Mouse (Mus musculus): ENCODE measurements at regions not wholly inside any gene's neighbourhood (a gene's known extent, or its start where the extent isn't known, plus 50 kb on each side); places are given as distances from the start of the nearest gene placed in this dataset.

DNA sequence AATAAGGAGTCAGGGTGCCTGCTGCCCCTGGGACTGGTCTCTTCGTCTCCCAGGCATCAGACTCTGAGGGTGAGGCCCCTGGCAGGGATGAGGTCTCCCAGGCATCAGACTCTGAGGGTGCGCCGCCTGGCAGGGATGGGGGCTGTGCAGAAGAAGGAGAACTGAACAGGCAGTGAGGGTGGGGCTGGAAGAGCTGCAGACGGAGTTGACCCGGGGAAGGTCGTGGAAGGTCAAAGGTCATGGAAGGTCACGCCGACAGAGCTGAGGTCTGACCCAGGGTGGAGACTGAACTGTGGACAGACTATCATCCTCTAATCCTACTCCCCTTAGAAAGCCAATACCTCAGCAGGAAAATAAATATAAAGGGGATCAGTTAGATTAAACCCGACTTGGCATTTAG, 50.6 kb upstream of the Grik3 start:
- no peak for DNase-seq (ENCODE audit: low read depth)

DNA sequence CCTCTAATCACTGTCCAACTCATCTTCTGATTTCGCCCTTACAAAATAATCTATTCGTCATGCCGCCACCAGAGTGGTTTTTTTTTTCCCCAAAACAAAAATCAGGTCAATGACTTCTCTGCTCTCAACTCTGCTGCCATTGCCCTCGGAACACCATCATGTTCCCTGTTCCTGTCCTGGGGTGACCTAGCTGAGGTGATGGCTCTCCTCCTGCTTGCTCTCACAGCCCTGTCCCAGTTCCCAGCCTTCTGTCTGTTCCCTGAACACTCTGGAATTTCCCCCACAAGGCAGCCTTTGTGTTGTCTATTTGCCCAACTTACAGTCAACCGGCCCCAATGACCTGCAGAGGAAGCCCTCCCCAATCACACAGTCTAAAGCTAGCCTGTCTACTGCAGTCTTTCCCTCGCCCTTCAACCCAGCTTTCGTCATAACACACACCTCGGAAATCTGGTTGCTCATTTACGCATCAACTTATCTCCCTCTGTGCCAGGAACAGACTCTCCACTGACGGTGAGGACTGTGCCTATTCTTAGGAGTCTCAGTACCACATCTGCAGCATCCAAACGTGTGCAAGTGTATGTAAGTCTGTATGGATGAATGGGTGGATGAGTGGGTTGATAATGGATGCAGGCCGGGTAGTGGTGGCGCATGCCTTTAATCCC, 53.2 kb upstream of the Grik3 start:
- DNase-seq (ENCODE audit: low read depth): no peak

DNA sequence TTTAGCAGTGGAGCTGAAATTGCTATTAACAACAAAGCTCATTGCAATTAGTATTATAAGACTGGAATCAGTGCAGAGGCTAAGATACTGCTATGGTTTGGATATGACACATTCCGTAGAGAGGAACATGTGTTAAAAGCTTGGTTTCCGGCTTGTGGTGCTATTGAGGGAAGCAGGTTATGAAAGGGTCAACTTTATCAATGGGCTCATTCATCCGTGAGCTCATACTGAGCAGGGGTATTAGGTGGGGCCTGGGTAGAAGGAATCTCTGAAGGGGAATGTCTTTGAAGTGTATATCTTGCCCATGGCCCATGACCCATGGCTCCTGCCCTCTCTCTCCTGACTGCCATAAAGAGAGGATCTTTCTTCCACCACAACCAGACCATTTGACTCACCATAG, 57.0 kb upstream of the Grik3 start:
- DNase-seq (ENCODE audit: low read depth): no peak

DNA sequence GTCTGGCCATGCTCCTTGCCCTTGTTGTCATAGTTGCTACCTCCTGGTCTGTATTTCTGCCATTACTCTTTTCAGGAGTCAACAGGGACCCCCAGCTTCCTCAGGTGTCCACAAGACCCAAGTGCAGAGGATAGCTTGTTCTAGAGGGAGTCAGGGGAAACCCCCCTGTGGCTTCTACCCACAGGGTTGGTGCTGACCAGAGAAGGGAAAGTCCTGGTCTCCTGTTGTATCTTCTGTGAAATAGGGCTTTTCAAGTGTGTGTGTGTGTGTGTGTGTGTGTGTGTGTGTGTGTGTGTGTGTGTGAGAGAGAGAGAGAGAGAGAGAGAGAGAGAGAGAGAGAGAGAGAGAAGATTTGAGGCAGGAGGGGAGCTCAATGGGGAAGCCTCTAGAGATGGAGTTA, 58.9 kb upstream of the Grik3 start:
- DNase-seq (ENCODE audit: low read depth): no peak

DNA sequence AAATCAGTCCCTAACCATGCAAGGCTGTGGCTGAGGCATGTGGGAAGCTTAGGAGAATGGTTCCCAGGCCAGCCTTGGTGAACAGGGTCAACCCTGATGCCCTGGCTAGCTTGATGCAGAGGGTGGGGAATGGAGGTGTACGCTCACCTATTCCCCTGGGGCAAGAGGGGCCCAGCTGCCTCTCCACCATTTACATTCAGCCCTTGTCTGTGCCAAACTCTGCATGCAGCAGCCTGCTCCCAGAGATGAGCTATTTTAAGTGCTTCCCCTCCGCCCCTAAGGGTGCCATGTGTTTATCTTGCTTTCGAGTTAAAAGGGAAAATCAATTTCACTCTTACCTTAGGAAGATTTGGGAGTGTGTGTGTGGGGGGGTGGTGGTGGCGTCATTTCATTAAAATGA, 59.7 kb upstream of the Grik3 start:
- DNase-seq (ENCODE audit: low read depth): no peak

DNA sequence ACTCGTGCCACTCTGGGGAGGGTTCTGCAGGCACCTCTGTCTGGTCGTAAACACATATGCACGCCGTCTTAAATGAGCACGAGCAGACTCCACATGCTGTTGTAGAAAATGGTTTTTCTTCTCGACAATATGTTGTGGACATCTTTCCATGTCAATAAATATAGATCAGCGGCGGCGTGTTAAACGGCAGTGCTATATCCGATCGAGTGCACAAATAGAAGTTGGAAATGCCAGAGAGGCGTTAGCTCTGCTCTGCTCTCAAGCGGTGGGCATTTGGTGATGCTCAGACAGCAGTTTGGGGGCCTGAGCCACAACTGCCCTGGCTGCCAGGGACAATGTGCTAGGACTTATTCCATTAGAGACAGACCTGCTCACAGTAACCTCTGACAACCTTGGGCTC, 61.8 kb upstream of the Grik3 start:
- no peak for DNase-seq (ENCODE audit: low read depth)

DNA sequence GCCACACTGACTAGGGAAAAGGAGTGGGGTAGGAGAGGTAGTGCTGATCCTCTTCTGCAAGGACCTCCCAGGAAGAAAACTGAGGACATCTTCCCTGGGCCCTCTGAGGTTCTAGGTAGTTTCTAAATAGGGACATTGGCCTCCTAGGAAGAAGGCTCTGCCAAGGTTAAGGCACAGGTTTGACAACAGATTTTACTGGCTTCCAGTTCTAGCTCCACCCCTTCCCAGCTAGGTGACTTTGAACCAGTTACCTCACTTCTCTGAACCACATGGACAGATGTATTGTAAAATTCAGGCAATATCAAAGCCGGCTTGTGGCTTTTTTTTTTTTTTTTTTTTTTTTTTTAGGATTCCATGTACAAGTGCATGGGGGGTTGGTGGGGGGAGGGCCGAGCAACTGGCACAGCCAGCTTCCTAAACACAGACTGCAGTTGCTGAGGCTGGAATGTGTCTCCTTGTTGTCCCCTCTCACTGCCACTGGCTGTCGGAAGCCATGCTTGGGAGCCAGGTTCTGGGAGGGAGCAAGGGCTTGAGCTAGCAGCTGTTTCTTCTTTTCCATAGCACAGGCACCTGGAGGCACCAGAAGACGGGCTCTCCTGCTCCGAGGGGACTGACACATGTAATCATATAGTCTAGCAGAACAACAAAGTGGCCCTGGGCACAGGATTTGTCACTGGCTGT, 69.8 kb upstream of the Grik3 start:
- no peak for DNase-seq (ENCODE audit: low read depth)

DNA sequence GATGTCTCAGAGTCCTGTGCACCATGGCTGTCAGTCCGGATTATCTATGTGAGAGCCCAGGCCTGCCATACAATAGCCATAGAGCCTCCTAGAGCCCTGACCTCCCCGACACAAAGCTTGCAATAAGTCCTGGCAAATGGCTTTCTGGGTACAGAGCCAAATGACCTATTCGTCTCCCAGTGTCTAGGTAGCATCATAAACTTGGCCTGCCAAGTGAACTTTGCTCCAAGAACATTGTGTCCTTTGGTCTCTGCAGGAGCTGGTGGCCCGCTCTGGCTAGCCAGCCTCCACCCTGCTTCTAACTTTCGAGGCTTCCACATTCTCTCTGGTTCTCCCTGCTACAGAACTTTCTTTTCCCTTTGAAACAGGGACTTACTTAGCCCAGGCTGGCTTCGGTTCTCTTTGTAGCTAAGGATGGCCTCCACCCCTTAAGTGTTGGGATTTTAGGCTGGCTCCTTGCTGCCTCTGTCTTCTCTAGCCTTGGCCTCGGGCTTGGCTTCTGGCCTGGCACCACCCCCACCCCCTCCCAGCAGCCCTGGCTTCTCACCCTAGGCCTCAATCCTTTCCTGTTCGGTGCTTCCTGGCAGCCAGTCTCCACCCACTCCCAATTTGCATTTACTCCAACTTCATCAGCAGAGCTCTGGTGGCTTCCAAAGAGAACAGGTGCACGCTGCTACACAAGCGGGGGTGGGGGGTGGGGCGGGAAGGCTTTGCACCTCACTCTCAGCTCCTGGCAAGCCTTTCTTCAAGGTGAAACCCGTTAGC, 70.8 kb upstream of the Grik3 start:
- no peak for DNase-seq (ENCODE audit: low read depth)

DNA sequence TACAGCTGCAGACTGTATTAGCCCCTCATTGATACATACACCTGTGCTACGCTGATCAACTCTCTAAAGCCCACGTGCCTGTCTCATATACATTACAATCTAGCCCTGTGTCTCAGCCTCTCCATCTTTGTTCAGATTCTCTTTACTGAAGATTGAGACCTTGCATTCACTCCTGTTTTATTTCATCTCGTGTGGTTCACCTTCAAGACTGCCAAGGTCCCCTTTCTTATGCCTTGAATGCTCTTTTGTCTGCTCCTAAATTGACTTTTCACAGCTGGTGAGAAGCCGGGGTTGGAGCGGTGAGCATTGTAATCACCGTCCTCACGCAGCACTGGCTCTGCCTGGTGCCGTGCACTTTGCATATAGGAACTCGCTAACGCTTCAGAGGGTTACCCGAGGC, 75.2 kb upstream of the Grik3 start:
- DNase-seq (ENCODE audit: low read depth): no peak

DNA sequence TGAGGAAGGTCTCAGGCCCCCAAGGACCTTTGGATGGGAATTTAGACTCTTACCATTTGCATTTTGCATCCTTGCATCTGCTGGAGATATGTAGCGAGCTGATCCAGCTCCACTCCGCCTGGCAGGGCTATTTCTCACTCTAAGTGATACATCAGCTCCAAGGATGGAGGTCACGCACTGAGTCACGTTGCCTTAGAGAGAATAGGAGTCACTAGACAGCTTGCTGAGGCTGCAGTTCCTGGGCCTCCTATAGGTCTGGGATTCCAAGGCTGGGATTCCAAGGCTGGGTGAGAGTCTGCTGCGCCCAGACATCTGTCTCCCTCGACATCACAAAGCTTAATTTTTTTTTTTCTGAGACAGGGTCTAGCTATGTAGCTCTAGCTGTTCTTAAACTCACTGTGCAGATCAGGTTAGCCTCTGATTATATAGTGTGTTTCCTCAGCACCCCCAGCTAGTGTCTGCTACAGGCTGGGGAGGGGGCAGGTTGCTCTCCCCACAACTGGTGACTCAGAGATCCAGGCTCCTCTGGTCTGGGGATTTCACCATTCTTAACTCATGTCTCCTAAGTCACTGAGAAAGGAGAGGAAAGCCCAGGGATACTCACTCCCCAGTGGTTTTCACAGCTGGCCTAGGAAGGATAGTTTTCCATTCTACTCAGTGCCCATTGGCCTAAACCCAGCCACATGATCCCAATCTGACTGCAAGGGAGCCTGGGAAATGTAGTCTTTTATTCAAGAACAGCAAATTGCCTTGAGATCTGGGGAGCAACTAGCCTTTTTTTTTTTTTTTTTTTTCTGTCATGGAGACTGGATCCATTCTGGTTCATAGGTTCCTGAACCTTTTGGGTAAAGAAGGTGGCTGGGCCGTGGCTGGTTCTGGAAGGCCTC, 76.4 kb upstream of the Grik3 start:
- DNase-seq (ENCODE audit: low read depth): no peak

DNA sequence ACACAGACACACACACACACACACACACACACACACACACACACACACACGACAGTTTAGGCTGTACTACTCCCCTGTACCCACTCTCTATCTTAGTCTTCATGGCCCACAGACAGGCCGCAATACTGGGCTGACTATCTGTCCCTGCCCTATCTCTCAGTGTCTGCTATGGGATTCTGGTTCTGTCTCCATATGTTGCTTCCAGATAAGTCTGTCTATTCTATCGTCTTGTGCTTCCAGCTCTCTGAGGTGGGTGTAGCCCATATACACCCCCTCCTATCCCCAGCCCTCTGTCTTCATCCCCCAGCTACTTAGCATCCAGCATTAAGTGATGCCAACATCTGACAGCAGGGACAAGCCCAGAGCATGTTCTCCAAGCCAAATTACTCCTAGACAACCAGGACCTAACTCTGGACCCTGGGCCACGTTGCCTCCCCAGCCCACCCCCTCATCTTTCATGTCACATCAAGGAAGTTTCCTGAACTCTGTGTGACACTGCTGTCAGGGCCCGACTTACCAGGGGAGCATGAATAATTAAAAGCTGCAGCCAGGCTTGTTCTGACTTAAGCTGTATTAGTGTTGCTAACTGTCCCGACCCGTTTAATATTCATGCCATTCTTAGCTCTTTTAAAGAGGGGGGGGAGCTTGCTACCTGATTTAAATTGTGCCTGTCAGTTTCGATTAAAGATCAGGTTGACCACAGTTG, 79.6 kb upstream of the Grik3 start:
- DNase-seq (ENCODE audit: low read depth): peak; percentile 1

DNA sequence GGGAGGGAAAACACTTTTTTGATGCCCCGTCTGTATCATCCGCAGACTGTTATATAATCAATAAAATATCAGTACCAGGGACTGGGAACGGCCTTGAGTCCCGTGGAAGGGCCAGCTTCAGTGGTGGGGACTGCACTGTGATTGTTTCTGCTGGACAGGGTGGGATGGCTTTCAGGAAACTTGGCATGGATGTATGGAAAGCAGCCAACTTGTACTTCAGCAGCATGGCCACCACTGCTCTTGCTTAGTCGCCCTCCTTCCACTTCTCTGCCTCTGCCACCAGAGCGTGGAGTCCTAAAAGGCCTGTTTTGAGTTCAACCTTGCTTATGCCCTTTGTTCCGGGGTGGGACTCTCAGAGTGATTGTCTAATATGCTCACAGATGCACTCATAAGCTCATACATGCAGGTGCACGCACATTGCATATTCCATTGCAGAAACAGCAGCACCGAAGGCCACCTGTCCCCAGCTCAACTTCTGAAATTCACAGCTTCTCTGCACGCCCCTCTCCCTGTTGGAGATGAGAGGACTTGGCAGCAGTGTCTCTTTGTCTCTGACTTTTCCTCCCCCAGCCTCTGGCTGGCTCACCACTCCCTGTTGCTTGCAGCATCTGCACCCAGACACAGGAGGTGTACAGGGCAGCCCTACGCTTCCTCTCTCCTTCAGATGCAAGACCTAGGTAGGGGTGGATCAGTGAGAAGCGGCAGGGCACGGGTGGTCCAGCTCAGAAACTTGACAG, 91.0 kb upstream of the Grik3 start:
- DNase-seq (ENCODE audit: low read depth): no peak

DNA sequence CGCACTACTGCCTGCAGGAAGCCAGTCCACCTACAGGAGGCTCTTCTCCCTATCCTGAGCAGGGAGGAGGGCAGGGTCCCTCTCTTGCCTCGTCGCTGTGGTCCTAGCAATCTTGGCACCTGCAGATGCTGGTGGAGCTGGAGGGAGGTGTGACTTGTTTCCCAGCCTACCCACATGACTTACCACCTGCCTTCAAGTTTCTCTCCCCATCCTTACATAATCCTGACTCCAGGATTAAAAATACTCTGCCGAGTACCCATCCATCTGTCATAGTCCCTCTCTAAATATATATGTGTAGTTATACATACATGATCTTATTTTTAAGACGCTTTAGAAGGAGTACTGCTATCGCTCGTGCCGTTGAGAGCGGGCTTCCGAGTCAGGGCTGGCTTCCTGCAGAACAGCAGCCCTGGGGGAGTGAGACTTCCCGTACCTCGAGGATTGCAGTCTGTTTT, 93.5 kb upstream of the Grik3 start:
- no peak for DNase-seq (ENCODE audit: low read depth)

DNA sequence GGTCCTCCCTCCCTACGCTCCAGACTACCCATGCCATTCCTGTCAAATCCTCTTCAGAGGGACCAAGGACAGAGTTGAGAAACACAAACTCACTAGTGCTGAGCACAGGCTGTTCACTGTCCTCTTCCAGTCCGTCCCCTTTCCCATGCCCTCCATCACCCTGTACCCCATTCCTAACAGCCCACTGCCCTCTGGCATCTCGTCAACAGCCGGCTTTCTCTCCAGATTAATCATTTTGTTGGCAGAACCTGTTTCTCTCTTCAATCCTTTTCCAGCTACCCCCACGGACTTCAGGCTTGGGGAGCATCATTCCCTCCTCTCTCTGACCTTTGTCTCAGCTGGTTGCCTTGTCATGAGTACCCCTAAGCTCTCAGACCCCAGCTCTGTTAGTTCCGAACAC, 99.2 kb upstream of the Grik3 start:
- DNase-seq (ENCODE audit: low read depth): no peak

DNA sequence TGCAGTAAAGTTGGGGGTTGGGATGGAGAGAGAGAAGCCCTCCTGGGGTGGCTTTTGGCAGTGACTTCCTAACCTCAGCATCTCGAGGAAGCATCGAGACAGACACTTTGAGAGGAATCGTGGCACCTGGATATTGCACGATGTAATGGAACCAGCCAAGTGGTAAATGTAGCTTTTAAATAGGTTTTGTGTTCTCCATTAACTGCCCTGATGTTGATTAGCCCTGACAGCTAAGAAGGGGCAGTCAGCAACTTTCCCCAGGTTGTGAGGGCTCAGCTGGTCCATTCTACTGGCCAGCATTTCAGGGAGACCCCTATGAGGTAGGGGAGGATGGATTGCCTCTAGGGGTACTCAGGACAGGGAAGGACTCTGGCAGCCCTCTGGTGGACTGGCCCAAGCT, 104.7 kb upstream of the Grik3 start:
- DNase-seq (ENCODE audit: low read depth): no peak

DNA sequence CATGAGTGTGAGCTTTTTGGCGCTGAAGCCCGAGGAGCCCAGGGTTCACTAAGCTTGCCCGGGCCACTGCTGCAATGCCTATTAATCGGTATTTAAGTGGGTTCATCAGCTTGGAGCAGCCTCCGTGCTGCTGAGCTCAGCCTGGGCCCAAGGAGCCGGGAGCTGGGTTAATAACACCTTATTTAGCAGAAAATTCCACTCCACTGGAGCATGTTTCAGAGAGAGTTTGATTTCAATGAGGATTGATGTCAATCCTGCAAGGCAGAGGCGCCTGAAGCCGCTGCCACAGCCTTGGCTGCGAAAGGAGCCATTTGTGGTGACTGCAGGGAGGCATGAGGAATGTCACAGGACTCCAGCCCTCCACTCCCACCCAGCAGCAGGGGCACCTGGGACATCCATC, 126.5 kb upstream of the Grik3 start:
- no peak for DNase-seq (ENCODE audit: low read depth)

DNA sequence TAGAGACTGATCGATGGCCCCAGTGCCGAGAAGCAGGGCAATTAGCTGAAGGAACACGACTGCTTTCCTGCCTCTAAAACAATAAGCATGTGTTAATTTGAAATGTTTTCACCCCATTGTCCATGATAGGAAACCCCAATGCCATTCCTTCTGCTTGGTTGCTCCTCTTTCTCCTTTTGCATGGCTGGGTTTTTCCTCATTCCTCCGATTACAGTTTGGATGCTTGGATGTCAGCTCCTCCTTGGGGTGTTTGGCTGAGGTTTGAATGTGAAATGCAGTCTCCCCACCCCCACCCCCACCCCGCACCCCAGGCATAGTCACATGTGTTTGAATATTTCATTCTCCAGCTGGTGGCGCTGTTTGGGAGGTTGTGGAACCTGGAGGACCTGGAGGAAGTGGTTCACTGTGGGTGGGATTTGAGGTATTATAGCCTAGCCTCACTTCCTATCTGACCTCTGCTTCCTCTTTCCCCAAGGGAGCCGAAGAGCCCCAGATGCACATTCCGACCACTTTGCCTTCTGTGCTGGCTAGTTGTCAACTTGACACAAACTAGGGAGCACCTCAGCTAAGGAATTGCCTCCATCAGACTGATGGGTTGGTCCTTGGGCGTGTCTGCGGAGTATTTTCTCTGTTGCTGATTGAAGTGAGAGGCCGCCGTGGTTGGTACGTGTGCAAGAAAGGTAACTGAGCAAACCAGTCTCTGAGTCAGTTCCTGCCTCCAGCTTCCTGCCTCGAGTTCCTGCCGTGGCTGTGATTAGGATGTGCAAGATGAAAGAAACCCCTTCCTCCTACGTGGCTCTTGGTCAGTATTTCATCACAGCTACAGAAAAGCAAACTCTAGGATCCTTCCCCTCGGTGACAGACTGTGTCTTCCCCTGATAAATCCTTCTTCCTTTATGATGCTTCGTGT, 128.6 kb upstream of the Grik3 start:
- DNase-seq (ENCODE audit: low read depth): no peak

DNA sequence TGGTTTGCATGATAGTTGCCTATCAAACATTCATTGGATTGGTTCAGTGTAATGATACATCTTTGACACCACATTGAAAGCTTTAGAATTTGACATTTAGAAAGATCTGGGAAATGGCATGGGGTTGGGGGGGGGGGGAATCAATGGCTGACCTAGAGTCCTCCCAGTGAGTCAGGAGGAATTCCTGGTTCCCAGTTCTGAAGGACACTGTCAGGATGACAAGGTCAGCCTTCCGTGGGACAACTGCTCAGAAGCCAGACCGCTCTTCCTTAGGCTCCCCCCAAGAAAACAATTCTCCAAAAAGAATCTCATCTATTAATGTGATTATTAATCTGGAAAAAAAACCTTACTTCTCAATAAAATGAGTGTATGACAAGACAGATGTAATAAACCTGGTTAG, 132.1 kb upstream of the Grik3 start:
- no peak for DNase-seq (ENCODE audit: low read depth)

DNA sequence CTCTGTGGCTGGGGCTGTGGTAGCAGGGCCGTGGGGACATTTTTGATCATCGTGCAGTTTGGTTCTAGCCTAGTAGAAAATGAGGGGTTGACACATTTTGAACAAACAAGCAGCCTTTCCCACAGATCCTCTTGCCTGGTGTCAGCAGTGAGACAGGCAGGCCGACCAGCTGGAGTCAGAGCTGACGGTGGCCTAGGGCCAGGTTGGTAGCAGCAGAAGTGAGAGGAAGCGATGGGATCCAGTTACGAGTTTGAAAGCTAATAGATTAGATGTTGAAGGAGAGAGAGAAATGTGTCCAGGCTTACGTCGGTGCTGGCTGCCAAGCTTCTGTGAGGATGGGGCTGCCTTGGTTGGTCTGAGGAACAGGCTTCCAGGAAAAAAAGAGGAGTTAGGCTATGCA, 134.1 kb upstream of the Grik3 start:
- no peak for DNase-seq (ENCODE audit: low read depth)

DNA sequence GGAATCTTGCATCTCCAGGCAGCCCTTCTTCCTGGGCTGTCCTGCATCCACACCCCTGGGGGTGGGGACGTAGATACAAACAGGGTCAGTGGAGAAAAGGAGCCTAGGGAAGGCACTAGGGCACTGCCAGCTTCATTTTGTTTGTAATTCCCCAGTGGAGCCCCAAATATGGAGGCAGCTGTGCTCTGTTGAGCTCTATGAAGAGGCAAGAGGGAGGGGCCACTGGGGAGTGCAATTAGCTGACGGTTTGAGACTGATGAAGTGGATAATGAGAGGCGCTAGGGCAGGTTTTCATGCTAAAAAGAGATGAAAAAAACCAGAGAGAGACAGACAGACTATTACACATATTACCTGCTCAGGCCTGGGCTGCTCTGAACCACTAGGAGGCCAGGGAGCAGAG, 135.8 kb upstream of the Grik3 start:
- no peak for DNase-seq (ENCODE audit: low read depth)

Data from c-Kit-positive CD71-negative TER-119-negative erythroid progenitor cells, embryonic 14.5 days (primary cell).